Mouse (Mus musculus): ENCODE results near the gene Msto1. TPM values are rescaled to one million over a fixed set of nuclear protein-coding genes. Genes with fewer than 3 reads are reported as not detected.
"Not testable (repeated sequence)": the region's sequence is repeated elsewhere in the genome, so short reads cannot be mapped to it uniquely, and the experiment has no call there.

Msto1 gene
- polyA plus RNA-seq, 1 experiment from 2014 or later = 37.9 TPM

GRCm38 (mm10) chr3:88912585-88912984 lies 1.2 kb downstream of the Msto1 start:
- H3K36me3 ChIP-seq (ENCODE audit: control insufficient read depth, insufficient read depth, low read length) = peaks cover 30% of the 10 kb centered on the region
- H3K27me3 ChIP-seq (ENCODE audit: control insufficient read depth, insufficient read depth, low read depth, low read length) = no peaks in the 10 kb centered on the region
- no peak overlapping the region for H3K4me3 ChIP-seq (ENCODE audit: low read length)
- no peak overlapping the region for H3K27ac ChIP-seq (ENCODE audit: low read length)
- peaks cover 13% of the 10 kb centered on the region for H3K4me1 ChIP-seq (replicated peaks; ENCODE audit: control insufficient read depth, insufficient read depth, low read length)
- peak overlapping the region; percentile 87; the same call in 1 of the 2 replicates for H3K4me2 ChIP-seq (ENCODE audit: low read depth, low read length)
- no peak overlapping the region for H3K9ac ChIP-seq (ENCODE audit: low read length)
- 68% methylated on average over 7 of the region's 7 CpGs for WGBS
- ATAC-seq (ENCODE audit: low read depth) = no peak
- no peaks in the 10 kb centered on the region for H3K9me3 ChIP-seq (ENCODE audit: control insufficient read depth, low read length)

GRCm38 (mm10) chr3:88906393-88907159 lies 7.2 kb downstream of the Msto1 start:
- Histone ChIP-seq H3K4me2 (ENCODE audit: low read depth, low read length) (no peak overlapping the region), H3K4me1 (replicated peaks; ENCODE audit: control insufficient read depth, insufficient read depth, low read length) (no peaks in the 10 kb centered on the region), H3K4me3 (ENCODE audit: low read length) (no peak overlapping the region), H3K9me3 (ENCODE audit: control insufficient read depth, low read length) (no peaks in the 10 kb centered on the region), H3K9ac (ENCODE audit: low read length) (no peak overlapping the region), H3K27ac (ENCODE audit: low read length) (no peak overlapping the region), H3K27me3 (ENCODE audit: control insufficient read depth, insufficient read depth, low read depth, low read length) (no peaks in the 10 kb centered on the region), H3K36me3 (ENCODE audit: control insufficient read depth, insufficient read depth, low read length) (peaks cover 65% of the 10 kb centered on the region)
- ATAC-seq (ENCODE audit: low read depth) = no peak
- 86% methylated on average over 6 of the region's 6 CpGs for WGBS

GRCm38 (mm10) chr3:88905741-88906140 lies 8.1 kb downstream of the Msto1 start:
- WGBS = 84% methylated on average over 2 of the region's 2 CpGs
- no peaks in the 10 kb centered on the region for H3K27me3 ChIP-seq (ENCODE audit: control insufficient read depth, insufficient read depth, low read depth, low read length)
- H3K4me3 ChIP-seq (ENCODE audit: low read length) = no peak overlapping the region
- no peak for ATAC-seq (ENCODE audit: low read depth)
- H3K4me1 ChIP-seq (replicated peaks; ENCODE audit: control insufficient read depth, insufficient read depth, low read length) = no peaks in the 10 kb centered on the region
- no peaks in the 10 kb centered on the region for H3K9me3 ChIP-seq (ENCODE audit: control insufficient read depth, low read length)
- no peak overlapping the region for H3K4me2 ChIP-seq (ENCODE audit: low read depth, low read length)
- H3K36me3 ChIP-seq (ENCODE audit: control insufficient read depth, insufficient read depth, low read length) = peaks cover 62% of the 10 kb centered on the region
- H3K27ac ChIP-seq (ENCODE audit: low read length) = no peak overlapping the region
- H3K9ac ChIP-seq (ENCODE audit: low read length) = no peak overlapping the region

- no peak overlapping the region for H3K27ac ChIP-seq (ENCODE audit: low read length)
- H3K4me1 ChIP-seq (replicated peaks; ENCODE audit: control insufficient read depth, insufficient read depth, low read length) = no peaks in the 10 kb centered on the region
- 80% methylated on average over 6 of the region's 6 CpGs for WGBS
- no peaks in the 10 kb centered on the region for H3K27me3 ChIP-seq (ENCODE audit: control insufficient read depth, insufficient read depth, low read depth, low read length)
- H3K4me3 ChIP-seq (ENCODE audit: low read length) = no peak overlapping the region
- H3K4me2 ChIP-seq (ENCODE audit: low read depth, low read length) = no peak overlapping the region
- H3K9me3 ChIP-seq (ENCODE audit: control insufficient read depth, low read length) = no peaks in the 10 kb centered on the region
- ATAC-seq (ENCODE audit: low read depth) = no peak
- H3K36me3 ChIP-seq (ENCODE audit: control insufficient read depth, insufficient read depth, low read length) = peaks cover 57% of the 10 kb centered on the region
- H3K9ac ChIP-seq (ENCODE audit: low read length) = no peak overlapping the region
These were observed 8.6 kb downstream of the Msto1 start for GRCm38 (mm10) chr3:88905209-88905608.

- no peaks in the 10 kb centered on the region for H3K9me3 ChIP-seq (ENCODE audit: control insufficient read depth, low read length)
- H3K27ac ChIP-seq (ENCODE audit: low read length) = no peak overlapping the region
- H3K36me3 ChIP-seq (ENCODE audit: control insufficient read depth, insufficient read depth, low read length) = peaks cover 53% of the 10 kb centered on the region
- no peaks in the 10 kb centered on the region for H3K27me3 ChIP-seq (ENCODE audit: control insufficient read depth, insufficient read depth, low read depth, low read length)
- H3K9ac ChIP-seq (ENCODE audit: low read length) = no peak overlapping the region
- no peak for ATAC-seq (ENCODE audit: low read depth)
- H3K4me1 ChIP-seq (replicated peaks; ENCODE audit: control insufficient read depth, insufficient read depth, low read length) = no peaks in the 10 kb centered on the region
- H3K4me2 ChIP-seq (ENCODE audit: low read depth, low read length) = no peak overlapping the region
- H3K4me3 ChIP-seq (ENCODE audit: low read length) = no peak overlapping the region
- WGBS = 80% methylated on average over 3 of the region's 3 CpGs
These were observed 9.0 kb downstream of the Msto1 start for GRCm38 (mm10) chr3:88904803-88905202.

- not testable (repeated sequence) for H3K4me3 ChIP-seq (ENCODE audit: low read length)
These were observed 20.8 kb downstream of the Msto1 start for GRCm38 (mm10) chr3:88893011-88893410.

GRCm38 (mm10) chr3:88882536-88882935 lies 31.3 kb downstream of the Msto1 start:
- WGBS = 91% methylated on average over 4 of the region's 4 CpGs
- not testable (repeated sequence) for H3K4me3 ChIP-seq (ENCODE audit: low read length); H3K4me1 ChIP-seq (replicated peaks; ENCODE audit: control insufficient read depth, insufficient read depth, low read length); H3K27me3 ChIP-seq (ENCODE audit: control insufficient read depth, insufficient read depth, low read depth, low read length); H3K9ac ChIP-seq (ENCODE audit: low read length); H3K27ac ChIP-seq (ENCODE audit: low read length); ATAC-seq (ENCODE audit: low read depth); H3K36me3 ChIP-seq (ENCODE audit: control insufficient read depth, insufficient read depth, low read length); H3K4me2 ChIP-seq (ENCODE audit: low read depth, low read length); H3K9me3 ChIP-seq (ENCODE audit: control insufficient read depth, low read length)

More at GRCm38 (mm10) chr3:88893011-88893410, 20.8 kb downstream of the Msto1 start:
- not testable (repeated sequence) for H3K27ac ChIP-seq (ENCODE audit: low read length); H3K27me3 ChIP-seq (ENCODE audit: control insufficient read depth, insufficient read depth, low read depth, low read length); H3K9me3 ChIP-seq (ENCODE audit: control insufficient read depth, low read length); H3K9ac ChIP-seq (ENCODE audit: low read length); ATAC-seq (ENCODE audit: low read depth); H3K4me2 ChIP-seq (ENCODE audit: low read depth, low read length); H3K4me1 ChIP-seq (replicated peaks; ENCODE audit: control insufficient read depth, insufficient read depth, low read length)
- H3K36me3 ChIP-seq (ENCODE audit: control insufficient read depth, insufficient read depth, low read length) = peaks cover 13% of the 10 kb centered on the region
- WGBS = 96% methylated on average over 7 of the region's 7 CpGs

- 0 out of 2 replicates have a peak, but pooled peaks have one; percentile 17 for ATAC-seq (ENCODE audit: low read depth)
- H3K4me2 ChIP-seq (ENCODE audit: low read depth, low read length); H3K9ac ChIP-seq (ENCODE audit: low read length); H3K4me3 ChIP-seq (ENCODE audit: low read length); H3K27ac ChIP-seq (ENCODE audit: low read length); H3K4me1 ChIP-seq (replicated peaks; ENCODE audit: control insufficient read depth, insufficient read depth, low read length); H3K27me3 ChIP-seq (ENCODE audit: control insufficient read depth, insufficient read depth, low read depth, low read length); H3K9me3 ChIP-seq (ENCODE audit: control insufficient read depth, low read length): not testable (repeated sequence)
- H3K36me3 ChIP-seq (ENCODE audit: control insufficient read depth, insufficient read depth, low read length) = peaks cover 15% of the 10 kb centered on the region
- no CpG with 5 or more reads among the region's 4 CpGs for WGBS
These were observed 45.4 kb downstream of the Msto1 start for GRCm38 (mm10) chr3:88868449-88868848.

GRCm38 (mm10) chr3:88867177-88867576 lies 46.6 kb downstream of the Msto1 start:
- no CpG with 5 or more reads among the region's 8 CpGs for WGBS
- not testable (repeated sequence) for H3K4me2 ChIP-seq (ENCODE audit: low read depth, low read length)

More at GRCm38 (mm10) chr3:88867177-88867576, 46.6 kb downstream of the Msto1 start:
- H3K4me3 ChIP-seq (ENCODE audit: low read length); H3K9me3 ChIP-seq (ENCODE audit: control insufficient read depth, low read length); H3K4me1 ChIP-seq (replicated peaks; ENCODE audit: control insufficient read depth, insufficient read depth, low read length); ATAC-seq (ENCODE audit: low read depth); H3K9ac ChIP-seq (ENCODE audit: low read length); H3K27me3 ChIP-seq (ENCODE audit: control insufficient read depth, insufficient read depth, low read depth, low read length); H3K27ac ChIP-seq (ENCODE audit: low read length): not testable (repeated sequence)
- H3K36me3 ChIP-seq (ENCODE audit: control insufficient read depth, insufficient read depth, low read length) = peaks cover 22% of the 10 kb centered on the region
